Mouse (Mus musculus): ENCODE measurements around the gene Stim1. TPM values are rescaled to one million over a fixed set of nuclear protein-coding genes. Genes with fewer than 3 reads are reported as not detected.

Stim1 gene
- polyA plus RNA-seq, 1 experiment from 2014 or later = 14.5 TPM

GRCm38 (mm10) chr7:102317583-102318168, 50.1 kb downstream of the Stim1 start:
- H3K36me3 ChIP-seq = no peaks in the 10 kb centered on the region
- no peak overlapping the region for H3K27ac ChIP-seq
- no peaks in the 10 kb centered on the region for H3K27me3 ChIP-seq (ENCODE audit: low read depth, poor library complexity, severe bottlenecking)
- H3K4me3 ChIP-seq = no peak overlapping the region
- no peaks in the 10 kb centered on the region for H3K9me3 ChIP-seq (replicated peaks)
- H3K4me1 ChIP-seq = peaks cover 9% of the 10 kb centered on the region
- DNase-seq (ENCODE audit: low spot score) = no peak
- 94% methylated on average over 3 of the region's 3 CpGs for WGBS

- DNase-seq (ENCODE audit: low spot score) = no peak
- no peaks in the 10 kb centered on the region for H3K4me1 ChIP-seq
- H3K27ac ChIP-seq = no peak overlapping the region
- 85% methylated on average over 5 of the region's 5 CpGs for WGBS
- H3K36me3 ChIP-seq = no peaks in the 10 kb centered on the region
- H3K9me3 ChIP-seq (replicated peaks) = no peaks in the 10 kb centered on the region
- no peak overlapping the region for H3K4me3 ChIP-seq
- H3K27me3 ChIP-seq (ENCODE audit: low read depth, poor library complexity, severe bottlenecking) = no peaks in the 10 kb centered on the region
Measured at GRCm38 (mm10) chr7:102322137-102322536, 54.5 kb downstream of the Stim1 start.

- Histone ChIP-seq H3K4me1 (no peaks in the 10 kb centered on the region), H3K27me3 (ENCODE audit: low read depth, poor library complexity, severe bottlenecking) (no peaks in the 10 kb centered on the region), H3K9me3 (replicated peaks) (no peaks in the 10 kb centered on the region), H3K4me3 (no peak overlapping the region), H3K27ac (no peak overlapping the region), H3K36me3 (no peaks in the 10 kb centered on the region)
- no peak for DNase-seq (ENCODE audit: low spot score)
Measured at GRCm38 (mm10) chr7:102326323-102326722, 58.7 kb downstream of the Stim1 start.

GRCm38 (mm10) chr7:102330270-102330669, 62.7 kb downstream of the Stim1 start:
- DNase-seq (ENCODE audit: low spot score) = no peak
- Histone ChIP-seq H3K9me3 (replicated peaks) (no peaks in the 10 kb centered on the region), H3K4me3 (no peak overlapping the region), H3K27me3 (ENCODE audit: low read depth, poor library complexity, severe bottlenecking) (no peaks in the 10 kb centered on the region), H3K36me3 (no peaks in the 10 kb centered on the region), H3K4me1 (no peaks in the 10 kb centered on the region), H3K27ac (no peak overlapping the region)
- 95% methylated on average over 5 of the region's 5 CpGs for WGBS

GRCm38 (mm10) chr7:102331476-102331875, 63.9 kb downstream of the Stim1 start:
- no peaks in the 10 kb centered on the region for H3K36me3 ChIP-seq
- H3K4me1 ChIP-seq = no peaks in the 10 kb centered on the region
- 83% methylated on average over 3 of the region's 3 CpGs for WGBS
- no peaks in the 10 kb centered on the region for H3K9me3 ChIP-seq (replicated peaks)
- no peak for DNase-seq (ENCODE audit: low spot score)
- H3K4me3 ChIP-seq = no peak overlapping the region
- no peak overlapping the region for H3K27ac ChIP-seq
- no peaks in the 10 kb centered on the region for H3K27me3 ChIP-seq (ENCODE audit: low read depth, poor library complexity, severe bottlenecking)

- Histone ChIP-seq H3K27me3 (ENCODE audit: low read depth, poor library complexity, severe bottlenecking) (no peaks in the 10 kb centered on the region), H3K9me3 (replicated peaks) (no peaks in the 10 kb centered on the region), H3K4me1 (no peaks in the 10 kb centered on the region), H3K36me3 (no peaks in the 10 kb centered on the region), H3K4me3 (no peak overlapping the region), H3K27ac (no peak overlapping the region)
- WGBS = 84% methylated on average over 4 of the region's 4 CpGs
- no peak for DNase-seq (ENCODE audit: low spot score)
Measured at GRCm38 (mm10) chr7:102333741-102334140, 66.1 kb downstream of the Stim1 start.

GRCm38 (mm10) chr7:102337326-102337725, 69.7 kb downstream of the Stim1 start:
- Histone ChIP-seq H3K27me3 (ENCODE audit: low read depth, poor library complexity, severe bottlenecking) (no peaks in the 10 kb centered on the region), H3K27ac (no peak overlapping the region), H3K4me1 (no peaks in the 10 kb centered on the region), H3K36me3 (no peaks in the 10 kb centered on the region), H3K4me3 (no peak overlapping the region), H3K9me3 (replicated peaks) (no peaks in the 10 kb centered on the region)
- DNase-seq (ENCODE audit: low spot score) = no peak
- 95% methylated on average over 5 of the region's 5 CpGs for WGBS

GRCm38 (mm10) chr7:102337898-102338297, 70.3 kb downstream of the Stim1 start:
- Histone ChIP-seq H3K27ac (no peak overlapping the region), H3K36me3 (no peaks in the 10 kb centered on the region), H3K9me3 (replicated peaks) (no peaks in the 10 kb centered on the region), H3K27me3 (ENCODE audit: low read depth, poor library complexity, severe bottlenecking) (no peaks in the 10 kb centered on the region), H3K4me3 (no peak overlapping the region), H3K4me1 (no peaks in the 10 kb centered on the region)
- WGBS = 57% methylated on average over 3 of the region's 3 CpGs
- no peak for DNase-seq (ENCODE audit: low spot score)

- WGBS = 96% methylated on average over 3 of the region's 3 CpGs
- DNase-seq (ENCODE audit: low spot score) = no peak
- H3K27ac ChIP-seq = no peak overlapping the region
- H3K4me1 ChIP-seq = no peaks in the 10 kb centered on the region
- H3K9me3 ChIP-seq (replicated peaks) = no peaks in the 10 kb centered on the region
- no peak overlapping the region for H3K4me3 ChIP-seq
- no peaks in the 10 kb centered on the region for H3K27me3 ChIP-seq (ENCODE audit: low read depth, poor library complexity, severe bottlenecking)
- no peaks in the 10 kb centered on the region for H3K36me3 ChIP-seq
Measured at GRCm38 (mm10) chr7:102338956-102339355, 71.3 kb downstream of the Stim1 start.

- Histone ChIP-seq H3K36me3 (no peaks in the 10 kb centered on the region), H3K27ac (no peak overlapping the region), H3K27me3 (ENCODE audit: low read depth, poor library complexity, severe bottlenecking) (no peaks in the 10 kb centered on the region), H3K4me1 (no peaks in the 10 kb centered on the region), H3K9me3 (replicated peaks) (no peaks in the 10 kb centered on the region), H3K4me3 (no peak overlapping the region)
- no peak for DNase-seq (ENCODE audit: low spot score)
- WGBS = 86% methylated on average over 2 of the region's 2 CpGs
Measured at GRCm38 (mm10) chr7:102345893-102346292, 78.3 kb downstream of the Stim1 start.

GRCm38 (mm10) chr7:102347327-102347726, 79.7 kb downstream of the Stim1 start:
- no peaks in the 10 kb centered on the region for H3K36me3 ChIP-seq
- H3K4me1 ChIP-seq = no peaks in the 10 kb centered on the region
- no peaks in the 10 kb centered on the region for H3K9me3 ChIP-seq (replicated peaks)
- H3K27ac ChIP-seq = no peak overlapping the region
- H3K27me3 ChIP-seq (ENCODE audit: low read depth, poor library complexity, severe bottlenecking) = no peaks in the 10 kb centered on the region
- H3K4me3 ChIP-seq = no peak overlapping the region
- 85% methylated on average over 3 of the region's 3 CpGs for WGBS
- DNase-seq (ENCODE audit: low spot score) = no peak

- 79% methylated on average over 2 of the region's 2 CpGs for WGBS
- Histone ChIP-seq H3K27ac (no peak overlapping the region), H3K4me1 (no peaks in the 10 kb centered on the region), H3K9me3 (replicated peaks) (no peaks in the 10 kb centered on the region), H3K36me3 (no peaks in the 10 kb centered on the region), H3K4me3 (no peak overlapping the region), H3K27me3 (ENCODE audit: low read depth, poor library complexity, severe bottlenecking) (no peaks in the 10 kb centered on the region)
- no peak for DNase-seq (ENCODE audit: low spot score)
Measured at GRCm38 (mm10) chr7:102348681-102349080, 81.1 kb downstream of the Stim1 start.

GRCm38 (mm10) chr7:102349236-102349635, 81.6 kb downstream of the Stim1 start:
- no peaks in the 10 kb centered on the region for H3K36me3 ChIP-seq

GRCm38 (mm10) chr7:102353420-102353819, 85.8 kb downstream of the Stim1 start:
- 50% methylated on average over 1 of the region's 1 CpGs for WGBS
- no peaks in the 10 kb centered on the region for H3K36me3 ChIP-seq
- H3K27me3 ChIP-seq (ENCODE audit: low read depth, poor library complexity, severe bottlenecking) = no peaks in the 10 kb centered on the region
- no peak overlapping the region for H3K27ac ChIP-seq
- no peak for DNase-seq (ENCODE audit: low spot score)
- no peaks in the 10 kb centered on the region for H3K9me3 ChIP-seq (replicated peaks)
- H3K4me1 ChIP-seq = no peaks in the 10 kb centered on the region
- no peak overlapping the region for H3K4me3 ChIP-seq

More at GRCm38 (mm10) chr7:102349236-102349635, 81.6 kb downstream of the Stim1 start:
- Histone ChIP-seq H3K4me1 (no peaks in the 10 kb centered on the region), H3K4me3 (no peak overlapping the region), H3K27ac (no peak overlapping the region), H3K9me3 (replicated peaks) (no peaks in the 10 kb centered on the region), H3K27me3 (ENCODE audit: low read depth, poor library complexity, severe bottlenecking) (no peaks in the 10 kb centered on the region)
- DNase-seq (ENCODE audit: low spot score) = no peak
- 90% methylated on average over 5 of the region's 5 CpGs for WGBS

All from limb, embryonic 10.5 days (tissue).